Mouse (Mus musculus): ENCODE measurements around the gene Gusb. TPM values are rescaled to one million over a fixed set of nuclear protein-coding genes. Genes with fewer than 3 reads are reported as not detected.
"Not testable (repeated sequence)": the region's sequence is repeated elsewhere in the genome, so short reads cannot be mapped to it uniquely, and the experiment has no call there.

Gene Gusb
- polyA plus RNA-seq, 1 experiment = 46.2 TPM

DNA sequence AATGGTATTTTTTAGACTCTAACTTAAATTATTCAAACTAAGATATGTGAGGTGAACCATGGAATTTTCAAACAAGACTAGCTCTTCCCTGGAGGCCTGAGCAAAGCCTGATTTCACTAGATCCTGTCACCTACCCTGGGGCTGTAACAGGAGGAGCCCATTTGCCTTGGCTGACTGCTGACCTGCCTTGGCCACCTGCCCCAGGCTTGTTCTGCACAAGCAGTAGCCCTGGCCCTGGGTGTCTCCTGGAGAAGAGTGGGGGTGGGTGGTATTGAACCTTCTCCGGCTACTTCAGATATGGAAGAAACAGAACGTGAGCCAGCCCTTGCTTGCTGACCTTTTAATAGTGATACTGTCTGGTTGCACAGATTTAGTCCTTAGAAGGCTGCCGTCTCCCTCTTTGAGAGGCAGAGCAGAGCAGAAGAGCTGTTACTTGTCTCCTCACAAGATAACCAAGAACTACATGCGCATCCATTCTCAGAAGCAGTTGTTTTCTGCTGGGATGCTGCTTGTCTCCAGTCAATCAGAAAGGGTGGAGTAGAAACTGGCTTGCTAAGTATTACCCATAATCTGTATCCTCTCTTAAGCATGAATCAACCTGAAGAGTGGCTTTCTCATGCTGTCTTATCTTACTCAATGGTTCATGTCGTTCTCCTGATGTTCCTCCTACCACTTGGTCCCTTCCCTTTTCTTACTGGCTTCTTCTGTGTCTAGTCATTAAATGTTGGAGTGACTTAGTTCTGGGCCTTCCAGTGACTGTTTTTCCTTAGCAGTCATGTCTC is 48.2 kb downstream of the Gusb start:
- H3K4me3 ChIP-seq (ENCODE audit: extremely low read depth, insufficient read depth, insufficient read length) = no peak overlapping the region
- H3K27ac ChIP-seq (ENCODE audit: insufficient read depth, low read length) = no peak overlapping the region
- DNase-seq (ENCODE audit: low read depth in 1 of 2, low spot score in 2 of 2) = no peak
- TF ChIP-seq POLR2A (IDR thresholded peaks at IDR 0.05; ENCODE audit: low read depth, low read length) = no peak
- no peak for TF ChIP-seq CTCF (IDR thresholded peaks at IDR 0.05; ENCODE audit: extremely low read depth, insufficient read depth, insufficient read length, insufficient replicate concordance)
- no peaks in the 10 kb centered on the region for H3K27me3 ChIP-seq (ENCODE audit: control insufficient read depth, insufficient read depth, low read length)
- H3K4me1 ChIP-seq (ENCODE audit: control insufficient read depth, insufficient read depth, insufficient read length) = no peaks in the 10 kb centered on the region; the same call in 1 of the 2 replicates
- 73% methylated on average over 5 of the region's 5 CpGs for WGBS
- no peaks in the 10 kb centered on the region for H3K36me3 ChIP-seq (ENCODE audit: control insufficient read depth, insufficient read depth, low read length)

DNA sequence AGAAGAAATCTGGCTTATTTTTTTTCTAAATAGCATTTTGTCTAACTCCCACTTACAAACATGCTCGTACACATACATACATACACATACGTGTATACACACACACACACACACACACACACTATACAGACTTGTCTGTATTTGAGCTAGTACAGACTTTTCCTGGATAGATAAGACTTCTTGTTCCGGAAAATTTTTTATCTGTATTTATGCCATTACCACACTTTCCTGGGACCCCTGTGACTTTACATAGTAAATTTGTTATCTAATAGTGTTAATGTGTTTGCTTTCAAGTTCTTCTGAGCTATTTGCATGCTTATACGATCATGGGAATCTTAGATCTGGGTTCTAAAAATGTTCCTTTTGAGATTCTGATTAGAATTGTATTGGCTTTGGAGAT is 50.7 kb downstream of the Gusb start:
- TF ChIP-seq CTCF (IDR thresholded peaks at IDR 0.05; ENCODE audit: extremely low read depth, insufficient read depth, insufficient read length, insufficient replicate concordance) (no peak), POLR2A (IDR thresholded peaks at IDR 0.05; ENCODE audit: low read depth, low read length) (no peak)
- Histone ChIP-seq H3K36me3 (ENCODE audit: control insufficient read depth, insufficient read depth, low read length) (no peaks in the 10 kb centered on the region), H3K27me3 (ENCODE audit: control insufficient read depth, insufficient read depth, low read length) (no peaks in the 10 kb centered on the region), H3K4me3 (ENCODE audit: extremely low read depth, insufficient read depth, insufficient read length) (no peak overlapping the region), H3K4me1 (ENCODE audit: control insufficient read depth, insufficient read depth, insufficient read length) (no peaks in the 10 kb centered on the region; the same call in 1 of the 2 replicates), H3K27ac (ENCODE audit: insufficient read depth, low read length) (no peak overlapping the region)
- no peak for DNase-seq (ENCODE audit: low read depth in 1 of 2, low spot score in 2 of 2)
- 84% methylated on average over 4 of the region's 4 CpGs for WGBS

DNA sequence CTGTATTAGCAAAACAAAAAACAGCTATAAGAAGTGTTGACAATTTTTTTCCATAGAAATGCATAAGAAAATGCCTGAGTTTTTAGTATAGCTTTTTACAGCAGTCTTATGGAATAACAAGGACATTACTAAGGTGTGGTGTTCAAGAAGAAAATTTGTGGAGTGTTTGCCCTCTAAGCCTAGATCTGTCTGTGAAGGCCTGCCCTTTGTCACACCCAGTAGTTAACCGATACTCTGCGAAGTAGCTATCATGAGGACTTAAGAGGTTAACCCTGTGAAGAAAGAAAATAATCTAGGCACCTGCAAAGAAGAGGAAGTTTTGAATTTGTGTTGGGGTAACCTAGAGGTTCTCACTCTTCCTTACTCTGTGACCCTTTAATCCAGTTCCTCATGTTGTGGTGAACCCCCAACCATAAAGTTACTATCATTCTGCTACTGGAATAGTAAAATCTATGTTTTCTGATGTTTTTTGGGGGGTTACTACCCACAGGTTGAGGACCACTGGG is 55.3 kb downstream of the Gusb start:
- Histone ChIP-seq H3K27me3 (ENCODE audit: control insufficient read depth, insufficient read depth, low read length) (no peaks in the 10 kb centered on the region), H3K4me1 (ENCODE audit: control insufficient read depth, insufficient read depth, insufficient read length) (no peaks in the 10 kb centered on the region; the same call in 1 of the 2 replicates), H3K27ac (ENCODE audit: insufficient read depth, low read length) (no peak overlapping the region), H3K4me3 (ENCODE audit: extremely low read depth, insufficient read depth, insufficient read length) (no peak overlapping the region), H3K36me3 (ENCODE audit: control insufficient read depth, insufficient read depth, low read length) (no peaks in the 10 kb centered on the region)
- no peak for DNase-seq (ENCODE audit: low read depth in 1 of 2, low spot score in 2 of 2)
- TF ChIP-seq POLR2A (IDR thresholded peaks at IDR 0.05; ENCODE audit: low read depth, low read length) (no peak), CTCF (IDR thresholded peaks at IDR 0.05; ENCODE audit: extremely low read depth, insufficient read depth, insufficient read length, insufficient replicate concordance) (no peak)
- WGBS = 29% methylated on average over 2 of the region's 2 CpGs

DNA sequence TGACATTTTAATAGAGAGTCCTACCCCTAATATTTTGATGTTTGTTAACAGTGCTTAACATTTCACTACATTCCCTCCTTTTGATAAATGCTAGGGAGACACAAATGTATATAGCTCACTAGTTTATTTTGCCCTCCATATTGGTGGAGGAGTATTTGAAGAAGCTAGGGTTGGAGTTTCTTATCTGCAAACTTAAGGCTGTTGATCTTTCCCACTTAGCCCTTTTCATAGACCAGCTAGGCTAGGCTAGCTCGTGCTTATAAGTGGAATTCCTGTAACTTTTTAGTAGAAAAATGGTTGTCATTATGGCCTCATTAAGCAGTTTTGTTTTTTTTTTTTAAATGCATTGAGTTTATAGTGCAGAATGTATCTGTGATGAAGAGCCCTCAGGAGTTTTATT is 59.4 kb downstream of the Gusb start:
- no peak for DNase-seq (ENCODE audit: low read depth in 1 of 2, low spot score in 2 of 2)
- 84% methylated on average over 1 of the region's 1 CpGs for WGBS
- Histone ChIP-seq H3K27me3 (ENCODE audit: control insufficient read depth, insufficient read depth, low read length) (no peaks in the 10 kb centered on the region), H3K27ac (ENCODE audit: insufficient read depth, low read length) (no peak overlapping the region), H3K4me1 (ENCODE audit: control insufficient read depth, insufficient read depth, insufficient read length) (no peaks in the 10 kb centered on the region; the same call in none of the 2 replicates), H3K4me3 (ENCODE audit: extremely low read depth, insufficient read depth, insufficient read length) (no peak overlapping the region), H3K36me3 (ENCODE audit: control insufficient read depth, insufficient read depth, low read length) (no peaks in the 10 kb centered on the region)
- TF ChIP-seq CTCF (IDR thresholded peaks at IDR 0.05; ENCODE audit: extremely low read depth, insufficient read depth, insufficient read length, insufficient replicate concordance) = no peak
- no peak for TF ChIP-seq POLR2A (IDR thresholded peaks at IDR 0.05; ENCODE audit: low read depth, low read length)

DNA sequence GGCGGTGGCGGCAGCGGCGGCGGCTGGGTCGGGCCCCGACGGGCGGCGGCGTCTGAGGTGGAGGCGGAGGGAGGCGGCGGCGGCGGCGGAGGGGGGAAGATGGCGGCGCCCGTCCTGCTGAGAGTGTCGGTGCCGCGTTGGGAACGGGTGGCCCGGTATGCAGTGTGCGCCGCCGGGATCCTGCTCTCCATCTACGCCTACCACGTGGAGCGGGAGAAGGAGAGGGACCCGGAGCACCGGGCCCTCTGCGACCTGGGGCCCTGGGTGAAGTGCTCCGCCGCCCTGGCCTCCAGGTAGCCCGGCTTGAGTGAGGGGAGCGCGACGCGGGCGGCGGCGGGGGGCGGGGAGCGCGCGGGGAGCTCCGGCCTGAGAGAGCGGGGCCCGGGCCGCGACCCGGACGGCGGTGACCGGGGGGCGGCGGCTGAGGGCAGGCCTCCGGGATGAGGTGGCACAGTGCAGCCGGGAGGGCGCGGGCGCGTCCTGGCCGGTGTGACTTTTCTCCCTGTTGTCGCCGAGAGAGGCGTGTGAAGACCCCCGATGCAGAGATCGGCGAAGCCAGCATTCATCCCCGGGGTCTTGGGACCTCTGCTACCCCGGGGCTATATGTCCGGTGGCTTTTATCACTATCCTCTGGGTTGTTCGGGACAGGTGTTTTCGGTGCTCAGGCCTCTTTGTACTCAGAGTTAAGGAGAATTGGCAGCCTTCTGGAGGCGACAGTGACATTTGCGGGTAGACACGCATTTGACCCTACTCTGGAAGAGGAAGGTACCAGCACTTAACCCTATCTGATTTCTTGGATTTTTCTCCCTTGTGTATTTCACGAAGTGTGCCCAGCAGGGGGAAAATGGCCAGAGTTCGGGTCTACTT is 60.5 kb downstream of the Gusb start:
- not testable (repeated sequence) for H3K36me3 ChIP-seq (ENCODE audit: control insufficient read depth, insufficient read depth, low read length); H3K27ac ChIP-seq (ENCODE audit: insufficient read depth, low read length); H3K4me1 ChIP-seq (ENCODE audit: control insufficient read depth, insufficient read depth, insufficient read length); H3K27me3 ChIP-seq (ENCODE audit: control insufficient read depth, insufficient read depth, low read length)
- WGBS = under 1% methylated on average over 45 of the region's 82 CpGs
- DNase-seq (ENCODE audit: low read depth in 1 of 2, low spot score in 2 of 2) = peak in 1 of 2 experiments; percentile 37
- peak overlapping the region; percentile 66 for H3K4me3 ChIP-seq (ENCODE audit: extremely low read depth, insufficient read depth, insufficient read length)

DNA sequence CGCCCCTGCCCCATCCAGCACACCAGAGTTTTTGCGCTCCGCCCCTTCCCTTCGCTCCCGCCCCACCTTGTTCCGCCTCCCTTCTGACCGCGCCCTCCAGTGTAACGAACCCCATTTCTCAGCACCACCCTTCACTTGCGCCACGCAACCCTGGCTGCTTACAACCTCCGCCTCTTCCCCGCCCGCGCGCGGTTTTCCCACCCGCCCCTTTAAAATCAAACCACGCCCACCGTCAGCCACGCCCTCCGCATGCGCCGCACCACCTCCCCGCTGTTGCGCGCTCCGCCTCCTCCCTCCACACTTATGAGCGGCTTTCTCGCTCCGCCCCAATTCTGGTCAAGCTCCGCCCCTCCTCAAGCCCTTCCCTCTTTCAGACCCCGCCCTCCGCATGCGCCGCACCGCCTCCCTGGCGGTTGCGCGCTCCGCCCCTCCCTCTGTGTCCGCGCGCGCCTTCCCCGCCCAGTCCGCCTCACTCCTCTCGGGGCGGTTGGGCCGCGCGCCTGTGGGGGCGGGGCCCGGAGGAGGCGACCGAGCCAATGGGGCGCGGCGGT is 61.3 kb downstream of the Gusb start, which contains the start of gene Vkorc1l1:
Gene Vkorc1l1, plus strand, starts transcription at position 476 of the 551 bp plus-strand sequence.
- TF ChIP-seq POLR2A (IDR thresholded peaks at IDR 0.05; ENCODE audit: low read depth, low read length) (no peak), CTCF (IDR thresholded peaks at IDR 0.05; ENCODE audit: extremely low read depth, insufficient read depth, insufficient read length, insufficient replicate concordance) (no peak)
- WGBS = under 1% methylated on average over 55 of the region's 59 CpGs
- peak; percentile 97 for DNase-seq (ENCODE audit: low read depth in 1 of 2, low spot score in 2 of 2)

More for the DNA sequence above, 61.3 kb downstream of the Gusb start, which contains the start of gene Vkorc1l1:
- Histone ChIP-seq H3K27me3 (ENCODE audit: control insufficient read depth, insufficient read depth, low read length) (no peaks in the 10 kb centered on the region), H3K4me1 (ENCODE audit: control insufficient read depth, insufficient read depth, insufficient read length) (no peaks in the 10 kb centered on the region; the same call in 1 of the 2 replicates), H3K36me3 (ENCODE audit: control insufficient read depth, insufficient read depth, low read length) (no peaks in the 10 kb centered on the region), H3K4me3 (ENCODE audit: extremely low read depth, insufficient read depth, insufficient read length) (peak within 1 kb of the TSS; percentile 66), H3K27ac (ENCODE audit: insufficient read depth, low read length) (0 out of 2 replicates have a peak within 1 kb of the TSS, but pooled peaks have one; percentile 3)

All from spleen, adult 2 months (tissue).